Mouse (Mus musculus) kidney, postnatal 36 days (tissue): ENCODE results near the gene Zfhx3.
A peak's percentile ranks its signal among the peaks of the same experiment; 100 is the strongest.

ENCODE experiments used
- DNase-seq, 2 experiments: peaks; one replicate each; pipeline ENCODE4 v3.0.0; 2021 to 2022; ENCODE audit warnings: mixed read lengths in 2 of 2

Gene Zfhx3

GRCm38 (mm10) chr8:108244636-108245494 lies 302.4 kb downstream of the Zfhx3 start:
- DNase-seq = no peak

- no peak for DNase-seq
These were observed 303.1 kb downstream of the Zfhx3 start for GRCm38 (mm10) chr8:108245575-108245974.

GRCm38 (mm10) chr8:108246035-108246933 lies 303.8 kb downstream of the Zfhx3 start:
- DNase-seq = no peak

- no peak for DNase-seq
These were observed 304.5 kb downstream of the Zfhx3 start for GRCm38 (mm10) chr8:108246934-108247417.

GRCm38 (mm10) chr8:108264593-108265160 lies 322.2 kb downstream of the Zfhx3 start:
- no peak for DNase-seq

- no peak for DNase-seq
These were observed 335.5 kb downstream of the Zfhx3 start for GRCm38 (mm10) chr8:108277960-108278359.

- no peak for DNase-seq
These were observed 339.5 kb downstream of the Zfhx3 start for GRCm38 (mm10) chr8:108281981-108282380.

GRCm38 (mm10) chr8:108286117-108286516 lies 343.7 kb downstream of the Zfhx3 start:
- DNase-seq = no peak

GRCm38 (mm10) chr8:108300964-108301615 lies 358.6 kb downstream of the Zfhx3 start:
- DNase-seq = no peak

- no peak for DNase-seq
These were observed 359.2 kb downstream of the Zfhx3 start for GRCm38 (mm10) chr8:108301654-108302053.

GRCm38 (mm10) chr8:108305368-108305767 lies 362.9 kb downstream of the Zfhx3 start:
- peak in 1 of 2 experiments; percentile 4 for DNase-seq

GRCm38 (mm10) chr8:108309525-108310246 lies 367.2 kb downstream of the Zfhx3 start:
- no peak for DNase-seq

- DNase-seq = no peak
These were observed 372.6 kb downstream of the Zfhx3 start for GRCm38 (mm10) chr8:108315046-108315445.

GRCm38 (mm10) chr8:108317532-108318093 lies 375.2 kb downstream of the Zfhx3 start:
- no peak for DNase-seq

- no peak for DNase-seq
These were observed 385.3 kb downstream of the Zfhx3 start for GRCm38 (mm10) chr8:108327711-108328110.

GRCm38 (mm10) chr8:108348352-108348751 lies 405.9 kb downstream of the Zfhx3 start:
- DNase-seq = no peak

- DNase-seq = no peak
These were observed 406.3 kb downstream of the Zfhx3 start for GRCm38 (mm10) chr8:108348776-108349175.

- DNase-seq = no peak
These were observed 412.8 kb downstream of the Zfhx3 start for GRCm38 (mm10) chr8:108355119-108355777.

- no peak for DNase-seq
These were observed 419.0 kb downstream of the Zfhx3 start for GRCm38 (mm10) chr8:108361402-108361801.

GRCm38 (mm10) chr8:108362421-108362820 lies 420.0 kb downstream of the Zfhx3 start:
- DNase-seq = no peak

GRCm38 (mm10) chr8:108363435-108363834 lies 421.0 kb downstream of the Zfhx3 start:
- no peak for DNase-seq
